Mouse (Mus musculus): ENCODE measurements around the gene Dock1. TPM values are rescaled to one million over a fixed set of nuclear protein-coding genes. Genes with fewer than 3 reads are reported as not detected.
A peak's percentile ranks its signal among the peaks of the same experiment; 100 is the strongest.

The Dock1 gene
- total RNA-seq, 2 experiments from 2014 or later: 8.3 to 9.4 TPM

DNA sequence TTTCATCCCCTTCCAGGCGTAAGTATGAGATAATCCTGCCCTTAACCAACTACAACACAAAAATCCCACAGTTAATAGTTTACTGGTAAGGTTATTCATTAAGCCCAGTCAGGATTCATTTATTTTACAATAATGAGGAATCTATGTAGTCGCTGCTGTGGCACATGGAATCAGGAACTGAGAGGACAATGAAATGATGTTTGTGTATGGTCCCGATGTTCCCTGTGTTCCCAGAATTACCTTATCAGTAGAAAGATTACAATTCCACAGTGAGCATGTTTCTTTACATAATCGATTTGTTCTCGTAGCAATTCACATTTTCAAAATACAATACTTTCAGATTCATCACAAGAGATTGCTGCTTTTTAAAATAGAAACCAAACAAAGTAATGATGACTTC is 83.0 kb downstream of the Dock1 start:
- DNase-seq: no peak

GRCm38 (mm10) chr7:134757605-134758004 is 87.2 kb downstream of the Dock1 start:
- DNase-seq: no peak

DNA sequence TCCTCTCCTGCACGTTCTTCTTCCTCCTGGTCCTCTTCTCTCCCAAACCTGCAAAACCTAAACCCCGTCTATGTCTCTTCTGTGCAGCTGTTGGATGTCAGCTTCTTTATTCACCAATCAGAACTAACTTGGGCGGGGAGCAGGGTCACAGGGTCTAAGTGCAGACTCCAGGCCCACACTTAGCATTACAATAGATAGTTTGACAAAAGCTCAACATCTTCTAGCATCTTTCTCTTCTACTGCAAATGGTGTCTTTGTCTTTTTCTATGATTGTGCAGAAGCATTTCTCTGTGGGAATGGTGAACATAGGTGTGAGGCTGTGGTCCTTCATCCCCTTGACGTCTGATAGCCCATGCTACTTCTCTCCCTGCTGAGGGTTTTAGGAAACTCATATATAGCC is 91.3 kb downstream of the Dock1 start:
- DNase-seq: no peak

DNA sequence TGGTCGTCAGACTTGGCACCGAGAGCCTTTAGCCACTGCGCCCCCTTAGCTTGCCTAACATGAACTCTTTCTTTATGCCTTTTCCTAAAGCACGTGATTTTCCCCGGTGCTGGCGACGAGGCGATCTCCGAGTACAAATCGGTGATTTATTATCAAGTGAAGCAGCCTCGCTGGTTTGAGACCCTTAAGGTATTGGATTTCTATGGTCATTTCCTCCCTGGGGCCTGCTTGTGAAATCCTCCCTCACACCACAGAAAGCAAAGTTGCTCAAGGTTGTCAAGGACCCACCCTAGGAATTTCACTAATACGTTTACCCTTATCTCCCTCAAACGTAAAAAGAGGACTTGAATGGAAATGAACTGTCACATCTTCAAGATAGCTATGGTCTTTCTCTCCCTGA is 94.7 kb downstream of the Dock1 start:
- DNase-seq: no peak

DNA sequence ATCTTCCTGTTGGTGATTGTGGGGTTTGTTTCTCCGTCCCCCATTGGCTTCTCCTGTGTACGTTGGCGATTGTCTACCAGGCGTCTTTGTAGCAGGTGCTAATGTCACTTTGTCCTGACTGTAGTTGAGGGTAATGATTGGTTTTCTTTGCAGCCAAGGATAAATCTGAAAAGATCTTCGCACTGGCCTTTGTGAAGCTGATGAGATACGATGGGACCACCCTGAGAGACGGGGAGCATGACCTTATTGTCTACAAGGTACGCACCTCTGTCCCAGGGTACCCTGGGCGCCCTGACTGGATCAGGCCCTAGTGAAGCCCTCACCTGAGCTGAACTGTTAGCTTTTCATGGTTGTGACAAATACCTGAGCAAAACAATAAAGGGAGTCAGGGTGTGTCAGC is 100.9 kb downstream of the Dock1 start:
- no peak for DNase-seq

- DNase-seq: no peak
Observed at GRCm38 (mm10) chr7:134772363-134772762, 101.9 kb downstream of the Dock1 start.

DNA sequence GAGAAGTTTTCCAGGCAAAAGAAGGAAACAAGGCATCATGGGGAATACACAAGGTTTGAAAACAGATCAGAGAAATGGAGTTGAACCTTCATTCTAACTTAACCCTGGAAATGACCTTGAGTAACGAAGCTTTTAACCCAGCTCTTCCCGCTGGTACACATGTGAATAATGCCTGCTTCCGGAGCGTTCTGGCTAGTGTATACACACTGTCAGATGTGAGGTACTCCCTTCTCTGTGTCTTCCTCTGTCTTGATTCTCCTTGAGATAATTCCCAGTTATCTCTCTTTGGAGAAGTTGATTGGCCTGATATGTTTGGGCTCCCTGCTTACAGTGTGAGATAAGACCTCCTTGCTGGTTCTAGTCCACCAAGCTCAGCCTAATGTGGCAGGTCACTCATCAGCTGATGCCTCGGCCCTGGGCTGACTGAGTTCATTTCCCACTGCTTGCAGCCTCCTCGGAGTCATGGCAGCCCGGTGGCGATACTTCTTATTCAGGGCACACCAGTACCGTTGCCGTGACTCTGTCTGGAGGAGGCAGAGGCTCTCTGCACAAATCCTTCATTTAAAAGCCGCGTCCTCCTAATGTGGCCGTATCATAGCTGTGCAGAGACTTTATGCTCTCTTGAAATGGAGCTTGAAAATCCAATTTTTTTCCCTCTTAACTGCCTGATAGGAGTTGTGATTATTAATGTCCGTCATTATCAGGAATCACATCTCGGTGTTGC is 102.6 kb downstream of the Dock1 start:
- no peak for DNase-seq

GRCm38 (mm10) chr7:134773761-134774415 is 103.4 kb downstream of the Dock1 start:
- DNase-seq: no peak

- no peak for DNase-seq
Observed at GRCm38 (mm10) chr7:134774468-134775162, 104.2 kb downstream of the Dock1 start.

DNA sequence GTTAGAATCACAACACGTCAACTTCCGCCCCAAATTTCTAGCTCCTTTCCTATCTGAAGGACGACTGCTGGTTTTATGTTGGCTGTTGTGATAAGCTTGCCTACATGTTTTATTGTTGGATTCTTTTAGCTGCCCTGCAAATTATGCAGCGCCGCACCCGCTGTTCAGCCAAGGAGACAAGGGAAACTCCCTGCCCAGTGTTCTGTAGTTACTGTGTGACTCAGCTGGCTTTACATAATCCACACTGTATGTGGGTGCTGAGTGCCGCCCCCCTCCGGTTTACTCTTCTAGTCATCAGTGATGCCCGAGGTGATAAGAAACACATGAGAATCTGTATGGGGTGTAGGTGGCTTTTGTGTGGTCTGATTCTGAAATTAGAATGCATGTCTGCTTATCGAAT is 105.2 kb downstream of the Dock1 start:
- DNase-seq: no peak

GRCm38 (mm10) chr7:134776306-134776705 is 105.9 kb downstream of the Dock1 start:
- no peak for DNase-seq

DNA sequence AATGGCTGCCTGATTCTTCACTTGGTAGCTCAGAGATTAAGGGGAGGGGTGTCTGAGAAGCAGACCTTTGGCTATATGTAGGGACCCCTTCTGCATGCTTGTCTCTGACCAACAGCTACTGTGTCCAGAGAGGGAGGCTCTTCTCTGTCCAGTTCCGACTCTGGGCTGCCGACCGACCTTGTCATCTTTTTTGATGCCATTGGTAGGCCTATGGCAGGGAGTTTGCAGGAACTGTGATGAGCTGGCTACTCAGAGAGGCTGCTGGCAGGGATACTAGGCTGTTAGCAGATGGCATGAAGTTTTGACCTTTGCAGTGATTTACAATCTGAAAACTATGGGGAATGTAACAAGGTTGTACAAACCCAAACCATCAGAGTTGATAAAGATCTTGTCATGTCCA is 109.3 kb downstream of the Dock1 start:
- no peak for DNase-seq

DNA sequence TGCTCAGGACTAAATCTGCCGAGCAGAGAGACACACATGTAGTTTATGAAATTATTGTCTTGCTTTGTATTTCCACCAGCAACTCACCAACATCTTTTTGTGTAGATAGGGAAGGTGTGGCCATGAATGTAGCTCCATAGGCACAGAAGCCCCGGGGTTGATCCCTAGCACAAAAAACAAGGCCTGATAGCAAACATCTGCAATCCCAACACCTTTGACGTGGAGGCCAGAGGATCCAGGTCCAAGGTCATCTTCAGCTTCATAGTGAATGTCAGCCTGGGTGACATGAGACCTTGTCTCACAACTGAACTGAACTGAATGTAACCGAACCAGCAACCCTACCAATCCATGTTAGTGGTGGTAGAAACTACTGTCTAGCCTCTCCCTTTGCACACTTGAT is 116.7 kb downstream of the Dock1 start:
- DNase-seq: no peak

GRCm38 (mm10) chr7:134794889-134795288 is 124.4 kb downstream of the Dock1 start:
- DNase-seq: no peak

GRCm38 (mm10) chr7:134800079-134800478 is 129.6 kb downstream of the Dock1 start:
- DNase-seq: peak; percentile 9

- no peak for DNase-seq
Observed at GRCm38 (mm10) chr7:134804422-134804821, 134.0 kb downstream of the Dock1 start.

- no peak for DNase-seq
Observed at GRCm38 (mm10) chr7:134806799-134807198, 136.3 kb downstream of the Dock1 start.

GRCm38 (mm10) chr7:134808406-134808805 is 138.0 kb downstream of the Dock1 start:
- DNase-seq: no peak

- DNase-seq: no peak
Observed at GRCm38 (mm10) chr7:134809241-134809975, 139.0 kb downstream of the Dock1 start.

DNA sequence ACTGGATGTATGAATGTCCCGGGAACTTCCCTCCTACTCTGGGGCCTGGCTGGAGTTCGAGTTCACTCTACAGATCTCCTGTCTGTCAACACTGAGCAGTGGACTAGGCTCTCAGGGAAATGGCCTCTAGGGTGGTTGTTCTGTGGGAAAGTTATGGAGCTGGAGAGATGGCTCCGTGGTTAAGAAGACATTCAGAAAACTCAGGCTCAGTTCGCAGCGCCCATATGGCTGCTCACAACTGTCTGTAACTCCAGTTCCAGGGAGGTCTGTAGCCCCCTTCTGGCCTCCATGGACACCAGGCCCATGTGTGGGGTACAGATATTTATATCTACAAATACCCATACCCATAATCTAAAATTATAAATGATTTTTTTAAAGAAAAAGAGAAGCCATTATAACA is 148.0 kb downstream of the Dock1 start:
- DNase-seq: no peak

GRCm38 (mm10) chr7:134821264-134821663 is 150.8 kb downstream of the Dock1 start:
- no peak for DNase-seq

DNA sequence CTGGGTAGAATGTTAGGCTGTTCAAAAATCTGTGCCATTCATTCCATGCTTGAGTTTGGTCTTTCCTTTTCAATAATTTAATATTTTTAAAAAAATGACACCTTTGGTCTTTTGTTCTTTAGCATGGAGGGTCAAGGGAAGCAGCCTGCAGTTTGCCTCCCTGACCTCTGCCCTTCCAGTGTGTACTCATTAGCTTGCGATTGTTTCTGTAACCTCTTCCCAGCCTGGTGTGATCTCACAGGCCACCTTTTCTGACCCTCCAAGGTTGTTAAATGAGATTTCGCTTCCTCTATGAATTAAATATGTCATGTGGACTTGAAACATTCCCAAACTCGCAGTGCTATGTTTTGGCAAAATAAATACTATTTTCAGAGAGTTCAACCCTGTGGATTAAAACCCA is 151.6 kb downstream of the Dock1 start:
- no peak for DNase-seq

DNA sequence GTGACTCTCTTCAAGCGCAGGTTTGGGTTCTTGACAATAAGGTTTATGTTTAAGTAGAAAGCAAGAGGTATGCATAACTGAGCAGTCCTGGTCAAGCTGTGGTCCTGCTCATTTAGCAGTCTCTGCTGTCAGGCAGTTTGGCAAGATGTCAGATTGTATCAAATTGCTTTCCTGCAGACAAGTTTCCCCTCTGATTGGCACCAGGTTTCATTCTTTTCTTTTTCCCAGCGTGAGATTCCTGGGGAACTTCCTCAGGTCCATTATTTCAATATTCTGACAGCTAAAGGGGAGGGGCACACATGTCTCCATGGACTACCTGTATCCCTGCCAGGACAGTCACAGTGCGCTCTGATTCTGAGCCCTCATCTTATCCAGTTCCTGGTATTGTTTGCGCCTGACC is 153.4 kb downstream of the Dock1 start:
- DNase-seq: no peak
